Comparison of ENCODE assay signal across 11 mouse cellular contexts in genomic region chr2:59676442-59676841, GRCm38 (mm10).
DNase-seq lines count a peak whose midpoint lies in the region; ATAC-seq and TF ChIP-seq lines count a peak whose summit lies in the region.
"Had no signal": no experiment of that assay in that cellular context is flagged by ENCODE, and none has a peak within 500 bp of the region (broad histone marks: within the 10 kb centered on the region; RNA-seq: fewer than 3 reads in every experiment).

No protein-coding gene starts in this region.

- no peak overlapping the region for H3K9ac ChIP-seq in limb, embryonic 15.5 days
- H3K9ac ChIP-seq in midbrain, embryonic 11.5 days (ENCODE audit: low read length) = no peak overlapping the region
- H3K9ac ChIP-seq: liver, embryonic 15.5 days; neural tube, embryonic 13.5 days had no signal

- peak overlapping the region; percentile 67; the same call in 1 of the 2 replicates for H3K27ac ChIP-seq in kidney, adult 2 months (ENCODE audit: insufficient read depth, low read depth, low read length)
- peak overlapping the region; percentile 74 for H3K27ac ChIP-seq in embryonic facial prominence, embryonic 10.5 days (replicated peaks)
- peak overlapping the region; percentile 38; the same call in 1 of the 2 replicates for H3K27ac ChIP-seq in limb, embryonic 15.5 days
- H3K27ac ChIP-seq in midbrain, embryonic 11.5 days (ENCODE audit: low read depth, low read length) = no peak overlapping the region
- H3K27ac ChIP-seq: liver, embryonic 15.5 days; neural tube, embryonic 13.5 days had no signal

- H3K4me3 ChIP-seq in kidney, adult 2 months (ENCODE audit: insufficient read depth, low read depth, low read length) = no peak overlapping the region
- H3K4me3 ChIP-seq in E14TG2a.4 (replicated peaks; ENCODE audit: low read length) = peak overlapping the region; percentile 51; the same call in 1 of the 2 replicates
- no peak overlapping the region for H3K4me3 ChIP-seq in embryonic facial prominence, embryonic 10.5 days
- H3K4me3 ChIP-seq in limb, embryonic 15.5 days = no peak overlapping the region
- no peak overlapping the region for H3K4me3 ChIP-seq in midbrain, embryonic 11.5 days (ENCODE audit: low read depth, low read length)
- H3K4me3 ChIP-seq: liver, embryonic 15.5 days; neural tube, embryonic 13.5 days had no signal

- no peaks in the 10 kb centered on the region for H3K27me3 ChIP-seq in kidney, adult 2 months (replicated peaks; ENCODE audit: control insufficient read depth, insufficient read depth, low read length)
- no peaks in the 10 kb centered on the region for H3K27me3 ChIP-seq in E14TG2a.4 (ENCODE audit: insufficient read depth, low read length)
- H3K27me3 ChIP-seq in embryonic facial prominence, embryonic 10.5 days (replicated peaks; ENCODE audit: low read depth, poor library complexity, severe bottlenecking) = no peaks in the 10 kb centered on the region
- H3K27me3 ChIP-seq in limb, embryonic 15.5 days = no peaks in the 10 kb centered on the region
- no peaks in the 10 kb centered on the region for H3K27me3 ChIP-seq in midbrain, embryonic 11.5 days (ENCODE audit: control insufficient read depth, insufficient read depth, low read length)
- H3K27me3 ChIP-seq: liver, embryonic 15.5 days; neural tube, embryonic 13.5 days had no signal

- TF ChIP-seq POLR2A in kidney, adult 2 months (IDR thresholded peaks at IDR 0.05; ENCODE audit: low read depth, low read length) = no peak

- peaks cover 51% of the 10 kb centered on the region for H3K4me1 ChIP-seq in kidney, adult 2 months (ENCODE audit: control insufficient read depth, insufficient read depth, low read length)
- peaks cover 97% of the 10 kb centered on the region for H3K4me1 ChIP-seq in E14TG2a.4 (replicated peaks; ENCODE audit: low read depth, low read length)
- H3K4me1 ChIP-seq in embryonic facial prominence, embryonic 10.5 days = peaks cover 87% of the 10 kb centered on the region
- peaks cover 44% of the 10 kb centered on the region for H3K4me1 ChIP-seq in limb, embryonic 15.5 days
- peaks cover 2% of the 10 kb centered on the region; the same call in 1 of the 2 replicates for H3K4me1 ChIP-seq in midbrain, embryonic 11.5 days (ENCODE audit: control insufficient read depth, insufficient read depth, low read length)

- H3K4me2 ChIP-seq in limb, embryonic 15.5 days = no peak overlapping the region
- H3K4me2 ChIP-seq in midbrain, embryonic 11.5 days = no peak overlapping the region
- H3K4me2 ChIP-seq: liver, embryonic 15.5 days; neural tube, embryonic 13.5 days had no signal

- no peak for ATAC-seq in limb, embryonic 15.5 days (ENCODE audit: insufficient number of reproducible peaks, low FRiP score, low TSS enrichment, low read depth)
- no peak for ATAC-seq in monocyte, adult 5-6 weeks (replicated peaks; ENCODE audit: insufficient number of reproducible peaks, low FRiP score, low TSS enrichment, poor library complexity, severe bottlenecking)
- no peak for ATAC-seq in midbrain, embryonic 11.5 days (ENCODE audit: low FRiP score)

- WGBS in kidney, adult 2 months = 23% methylated on average over 6 of the region's 6 CpGs
- WGBS in embryonic facial prominence, embryonic 10.5 days = 54% methylated on average over 6 of the region's 6 CpGs
- WGBS in limb, embryonic 15.5 days = 46% methylated on average over 6 of the region's 6 CpGs
- 71% methylated on average over 6 of the region's 6 CpGs for WGBS in midbrain, embryonic 11.5 days

- no peak for TF ChIP-seq CTCF in kidney, adult 2 months (conservative IDR thresholded peaks at IDR 0.05; ENCODE audit: insufficient read depth, insufficient read length, low read depth, low read length)
- TF ChIP-seq CTCF in E14TG2a.4 (conservative IDR thresholded peaks at IDR 0.05; ENCODE audit: low read length) = no peak

- no peaks in the 10 kb centered on the region for H3K9me3 ChIP-seq in E14TG2a.4 (ENCODE audit: low read length)
- H3K9me3 ChIP-seq in embryonic facial prominence, embryonic 10.5 days = no peaks in the 10 kb centered on the region
- no peaks in the 10 kb centered on the region for H3K9me3 ChIP-seq in limb, embryonic 15.5 days
- no peaks in the 10 kb centered on the region for H3K9me3 ChIP-seq in midbrain, embryonic 11.5 days (ENCODE audit: control insufficient read depth, low read length)
- H3K9me3 ChIP-seq: liver, embryonic 15.5 days; neural tube, embryonic 13.5 days had no signal

- no peak for DNase-seq in kidney, adult 2 months
- DNase-seq in kidney, adult 11 months = no peak
- no peak for DNase-seq in embryonic facial prominence, embryonic 10.5 days (ENCODE audit: low spot score)
- DNase-seq in cerebellum, adult 9-10 months = no peak
- no peak for DNase-seq in midbrain, embryonic 11.5 days (ENCODE audit: low spot score, missing footprints)
- DNase-seq: cerebellum, adult 2 months had no signal

- H3K36me3 ChIP-seq in kidney, adult 2 months (ENCODE audit: control insufficient read depth, insufficient read depth, low read length) = no peaks in the 10 kb centered on the region
- peaks cover 11% of the 10 kb centered on the region; the same call in 1 of the 2 replicates for H3K36me3 ChIP-seq in E14TG2a.4 (ENCODE audit: insufficient read depth, low read length)
- H3K36me3 ChIP-seq in embryonic facial prominence, embryonic 10.5 days (replicated peaks) = peaks cover 7% of the 10 kb centered on the region; the same call in 1 of the 2 replicates
- no peaks in the 10 kb centered on the region for H3K36me3 ChIP-seq in limb, embryonic 15.5 days
- no peaks in the 10 kb centered on the region for H3K36me3 ChIP-seq in midbrain, embryonic 11.5 days (ENCODE audit: control insufficient read depth, insufficient read depth, low read length)
- H3K36me3 ChIP-seq: liver, embryonic 15.5 days; neural tube, embryonic 13.5 days had no signal
